In genomic region chr11:72587537-72588233, GRCm38 (mm10) we compare ENCODE assay signal across 21 mouse cellular contexts. TPM values are rescaled to one million over a fixed set of nuclear protein-coding genes. Genes with fewer than 3 reads are reported as not detected.
DNase-seq lines count a peak whose midpoint lies in the region; ATAC-seq and TF ChIP-seq lines count a peak whose summit lies in the region.
"Had no signal": no experiment of that assay in that cellular context is flagged by ENCODE, and none has a peak within 500 bp of the region (broad histone marks: within the 10 kb centered on the region; RNA-seq: fewer than 3 reads in every experiment).

No protein-coding gene starts in this region.

- no peaks in the 10 kb centered on the region for H3K9me3 ChIP-seq in heart, embryonic 13.5 days
- H3K9me3 ChIP-seq in liver, postnatal 0 days (ENCODE audit: low read length) = no peaks in the 10 kb centered on the region
- H3K9me3 ChIP-seq: embryonic facial prominence, embryonic 15.5 days; forebrain, embryonic 12.5 days; neural tube, embryonic 12.5 days had no signal

- no peak for ATAC-seq in heart, embryonic 13.5 days (ENCODE audit: extremely low read depth, insufficient number of reproducible peaks, low FRiP score, low TSS enrichment)
- peak; percentile 23; the same call in 1 of the 2 replicates for ATAC-seq in liver, postnatal 0 days
- ATAC-seq: intestine, embryonic 16.5 days; midbrain, embryonic 16.5 days had no signal

- H3K4me3 ChIP-seq in heart, embryonic 13.5 days = no peak overlapping the region
- H3K4me3 ChIP-seq in liver, adult 2 months (ENCODE audit: insufficient read depth, low read depth, low read length) = no peak overlapping the region
- H3K4me3 ChIP-seq in liver, postnatal 0 days (ENCODE audit: low read depth, low read length) = no peak overlapping the region
- H3K4me3 ChIP-seq: embryonic facial prominence, embryonic 15.5 days; forebrain, embryonic 12.5 days; layer of hippocampus, adult 2 months; neural tube, embryonic 12.5 days had no signal

- intact Hi-C loops in heart, postnatal 36 days (cut with DNase I) = no loop called here

- no peaks in the 10 kb centered on the region for H3K4me1 ChIP-seq in heart, embryonic 13.5 days
- peaks cover 5% of the 10 kb centered on the region for H3K4me1 ChIP-seq in liver, adult 2 months (ENCODE audit: control insufficient read depth, insufficient read depth, low read length)
- no peaks in the 10 kb centered on the region; the same call in none of the 2 replicates for H3K4me1 ChIP-seq in liver, postnatal 0 days (ENCODE audit: insufficient read depth)
- H3K4me1 ChIP-seq: embryonic facial prominence, embryonic 15.5 days; forebrain, embryonic 12.5 days; neural tube, embryonic 12.5 days had no signal

- no peaks in the 10 kb centered on the region for H3K27me3 ChIP-seq in heart, embryonic 13.5 days (replicated peaks)
- no peaks in the 10 kb centered on the region for H3K27me3 ChIP-seq in liver, adult 2 months (ENCODE audit: control insufficient read depth, insufficient read depth, low read length)
- H3K27me3 ChIP-seq in liver, postnatal 0 days (ENCODE audit: insufficient read depth, low read length) = no peaks in the 10 kb centered on the region
- H3K27me3 ChIP-seq: embryonic facial prominence, embryonic 15.5 days; forebrain, embryonic 12.5 days; neural tube, embryonic 12.5 days had no signal

- TF ChIP-seq CTCF in liver, adult 2 months (IDR thresholded peaks at IDR 0.05; ENCODE audit: low read depth, low read length) = no peak
- no peak for TF ChIP-seq CTCF in liver, postnatal 0 days (IDR thresholded peaks at IDR 0.05; ENCODE audit: low read depth)

- no peak for TF ChIP-seq POLR2A in liver, adult 2 months (IDR thresholded peaks at IDR 0.05; ENCODE audit: extremely low read depth, insufficient read depth, low read length)

- no peak for TF ChIP-seq EP300 in liver, postnatal 0 days (IDR thresholded peaks at IDR 0.05; ENCODE audit: low read depth)

- H3K79me2 ChIP-seq in liver, adult 2 months (ENCODE audit: control insufficient read depth, insufficient read depth, low read length) = no peaks in the 10 kb centered on the region

- no peak overlapping the region for H3K9ac ChIP-seq in heart, embryonic 13.5 days
- no peak overlapping the region for H3K9ac ChIP-seq in liver, adult 2 months (ENCODE audit: low read depth, low read length)
- H3K9ac ChIP-seq in liver, postnatal 0 days (replicated peaks) = no peak overlapping the region
- H3K9ac ChIP-seq: embryonic facial prominence, embryonic 15.5 days; forebrain, embryonic 12.5 days; hindbrain, embryonic 14.5 days; neural tube, embryonic 12.5 days had no signal

- DNase-seq in heart, postnatal 36 days = no peak
- peak; percentile 58 for DNase-seq in liver, adult 2 months (ENCODE audit: extremely low read depth, low read depth, low spot score)
- no peak for DNase-seq in liver
- no peak for DNase-seq in liver, postnatal 0 days
- peak; percentile 28 to 41 for DNase-seq in lung, postnatal 4 days
- DNase-seq in adrenal gland, adult 8-10 months = no peak
- DNase-seq in frontal cortex, postnatal 10 days (ENCODE audit: low spot score in 2 of 2) = no peak
- DNase-seq: adrenal gland, postnatal 10 days; cerebellum, adult 2 months; right cerebral cortex, postnatal 4 days; thymus, adult 18-20 months had no signal

- H3K36me3 ChIP-seq in heart, embryonic 13.5 days = no peaks in the 10 kb centered on the region
- H3K36me3 ChIP-seq in liver, adult 2 months (ENCODE audit: control insufficient read depth, insufficient read depth, low read length) = no peaks in the 10 kb centered on the region; the same call in 1 of the 2 replicates
- H3K36me3 ChIP-seq in liver, postnatal 0 days (replicated peaks; ENCODE audit: insufficient read depth, low read length) = no peaks in the 10 kb centered on the region
- H3K36me3 ChIP-seq: embryonic facial prominence, embryonic 15.5 days; forebrain, embryonic 12.5 days; neural tube, embryonic 12.5 days had no signal

- WGBS in heart, embryonic 13.5 days = 41% methylated on average over 7 of the region's 7 CpGs
- WGBS in liver, adult 2 months = 25% methylated on average over 7 of the region's 7 CpGs
- 35% methylated on average over 7 of the region's 7 CpGs for WGBS in liver, postnatal 0 days (ENCODE audit: insufficient replicate concordance)

- H3K4me2 ChIP-seq in heart, embryonic 13.5 days = no peak overlapping the region
- H3K4me2 ChIP-seq in liver, postnatal 0 days (ENCODE audit: low read depth, low read length) = no peak overlapping the region
- H3K4me2 ChIP-seq: embryonic facial prominence, embryonic 15.5 days; forebrain, embryonic 12.5 days; hindbrain, embryonic 14.5 days; neural tube, embryonic 12.5 days had no signal

- H3K27ac ChIP-seq in heart, embryonic 13.5 days (replicated peaks) = 0 out of 2 replicates have a peak overlapping the region, but pooled peaks have one; percentile 4
- no peak overlapping the region for H3K27ac ChIP-seq in liver, adult 2 months (replicated peaks; ENCODE audit: insufficient read depth, low read depth, low read length)
- H3K27ac ChIP-seq in liver, postnatal 0 days (ENCODE audit: low read depth) = no peak overlapping the region
- H3K27ac ChIP-seq: embryonic facial prominence, embryonic 15.5 days; forebrain, embryonic 12.5 days; hindbrain, embryonic 14.5 days; layer of hippocampus, adult 2 months; macrophage; neural tube, embryonic 12.5 days had no signal

RNA-seq across cellular contexts. Expression of gene Ube2g1, which starts 19.4 kb away (rescaled TPM):
- polyA plus RNA-seq in heart, embryonic 13.5 days (2015; fragmentation: Nextera tagmentation; extraction: Ambion mirVana) = 57.3 and 57.7 TPM in 2 replicates
- 10 to 100 TPM; 63.0 to 65.3 TPM for total RNA-seq in heart, postnatal 36 days (2021)
- 22.4 and 26.6 TPM in 2 replicates for total RNA-seq in liver, adult 2 months (2014; rRNA removed)
- polyA plus RNA-seq in liver, adult 2 months (2012; rRNA removed) = 8.2 and 9.3 TPM in 2 replicates
- polyA plus RNA-seq in liver, postnatal 0 days (2015; fragmentation: Nextera tagmentation; extraction: Ambion mirVana) = 28.1 and 28.6 TPM in 2 replicates
- total RNA-seq in adrenal gland, adult 8-10 months (2022) = 10 to 100 TPM; 40.7 to 55.4 (median 49.6) TPM

RNA-seq across cellular contexts. Expression of gene Spns3, which starts 37.4 kb away (rescaled TPM):
- polyA plus RNA-seq in heart, embryonic 13.5 days (2015; fragmentation: Nextera tagmentation; extraction: Ambion mirVana) = 0.10 and 0.13 TPM in 2 replicates
- total RNA-seq in heart, postnatal 36 days (2021) = under 1 TPM in 1 of 2 experiments, not detected in 1; 0.16 TPM
- total RNA-seq in liver, adult 2 months (2014; rRNA removed) = under 0.01 and 0.13 TPM in 2 replicates
- 0.06 and 0.25 TPM in 2 replicates for polyA plus RNA-seq in liver, adult 2 months (2012; rRNA removed)
- 1.8 and 1.9 TPM in 2 replicates for polyA plus RNA-seq in liver, postnatal 0 days (2015; fragmentation: Nextera tagmentation; extraction: Ambion mirVana)
- total RNA-seq in adrenal gland, adult 8-10 months (2022) = under 1 TPM in 3 of 4 experiments, not detected in 1; 0.12 to 0.25 (median 0.19) TPM
- polyA plus RNA-seq: C2C12; forebrain, embryonic 12.5 days; macrophage; midbrain, embryonic 16.5 days; neural tube, embryonic 12.5 days had no signal

Comparison
In these comparisons a context has a peak if more than half of its experiments do, and no peak if none do; other contexts are left out.
1. DNase-seq: peak in liver, adult 2 months (single experiment) and lung, postnatal 4 days (2 of 2); none in heart, postnatal 36 days (0 of 2), liver (single experiment), liver, postnatal 0 days (single experiment), adrenal gland, adult 8-10 months (single experiment) and frontal cortex, postnatal 10 days (0 of 2).